Mouse (Mus musculus): ENCODE data around the gene Trappc12.

The Trappc12 gene

DNA sequence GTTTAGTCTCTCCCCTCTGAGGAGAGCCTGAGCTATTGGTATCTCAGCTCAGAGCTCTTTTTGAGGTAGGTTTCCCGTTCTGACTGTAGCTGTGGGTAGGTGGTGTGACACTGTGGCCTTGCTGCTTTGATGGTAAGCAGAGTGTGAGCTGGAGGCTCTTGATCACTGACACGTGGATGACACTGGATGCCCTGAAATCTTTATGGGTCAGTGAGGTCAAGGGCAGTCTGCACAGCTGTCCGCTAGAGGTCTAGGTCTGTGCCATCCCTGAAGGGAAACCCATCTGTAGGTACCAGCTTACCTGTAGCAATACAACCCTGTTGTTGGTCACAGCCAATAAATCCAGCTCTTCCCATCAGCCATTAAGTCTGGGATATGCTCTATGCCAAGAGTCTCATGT is 64.5 kb downstream of the Trappc12 start:
- no peak for DNase-seq

DNA sequence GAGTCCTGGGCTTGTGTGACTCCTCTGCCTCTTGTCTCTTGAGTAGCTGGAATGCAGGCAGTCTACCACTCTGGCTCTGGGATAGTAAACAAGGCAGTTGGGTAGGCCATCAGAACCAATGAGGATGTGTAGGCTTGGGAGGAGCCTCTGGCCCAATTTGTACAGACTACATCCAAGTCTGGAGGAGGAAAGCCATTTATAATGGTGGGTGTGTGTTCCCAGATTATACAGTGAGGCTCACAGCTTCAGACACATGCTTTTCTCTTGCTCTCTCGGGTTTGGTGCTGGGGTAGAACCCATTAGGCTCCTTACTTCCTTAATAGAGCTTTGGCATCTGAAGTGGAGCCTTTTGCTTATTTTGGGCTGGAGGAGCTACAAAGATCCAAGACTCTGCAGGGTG is 65.6 kb downstream of the Trappc12 start:
- DNase-seq, result no peak

DNA sequence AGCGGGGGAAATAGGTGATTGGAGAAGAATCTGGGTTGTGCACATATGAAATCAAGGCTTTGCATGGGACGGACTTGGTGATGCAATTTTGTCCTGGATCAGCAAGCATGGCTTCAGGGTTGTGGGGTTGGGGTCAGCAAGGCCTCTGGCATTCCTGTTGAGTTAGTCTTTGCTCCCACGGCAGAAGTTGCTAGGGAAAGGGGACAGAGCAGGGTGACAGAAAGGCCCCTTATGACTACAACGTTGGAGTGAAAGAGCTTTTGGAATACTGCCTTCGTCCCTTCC is 74.4 kb downstream of the Trappc12 start:
- no peak for DNase-seq

GRCm38 (mm10) chr12:28675121-28675924 is 74.9 kb downstream of the Trappc12 start, which contains the start of gene Adi1:
Gene Adi1, plus strand, starts transcription at chr12:28675231.
- peak; percentile 91 for DNase-seq

DNA sequence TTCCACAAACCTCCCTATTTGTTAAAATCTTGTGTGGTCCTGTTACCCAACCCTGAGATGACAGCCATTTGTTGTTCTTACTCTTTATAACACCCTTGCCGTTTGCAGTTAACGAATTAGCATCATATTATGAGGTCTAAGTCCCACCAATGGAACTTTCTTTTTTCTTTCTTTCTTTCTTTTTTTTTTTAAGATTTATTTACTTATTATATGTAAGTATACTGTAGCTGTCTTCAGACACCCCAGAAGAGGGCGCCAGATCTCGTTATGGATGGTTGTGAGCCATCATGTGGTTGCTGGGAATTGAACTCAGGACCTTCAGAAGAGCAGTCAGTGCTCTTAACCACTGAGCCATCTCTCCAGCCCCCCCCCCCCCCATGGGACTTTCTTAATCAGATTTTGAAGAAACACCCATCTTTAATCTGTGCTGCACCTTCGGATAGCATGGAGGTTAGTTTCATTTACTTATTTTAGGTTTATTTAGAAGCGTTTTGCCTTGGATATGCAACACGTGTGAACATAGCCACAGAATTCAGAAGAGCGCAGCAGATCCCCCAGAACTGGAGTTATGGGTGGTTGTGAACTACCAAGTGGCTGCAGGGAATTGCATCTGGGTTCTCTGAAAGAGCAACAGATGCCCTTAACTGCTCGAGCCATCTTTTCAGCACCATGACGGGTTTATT is 76.1 kb downstream of the Trappc12 start:
- DNase-seq, result no peak

GRCm38 (mm10) chr12:28667287-28667686 is 83.0 kb downstream of the Trappc12 start:
- DNase-seq, result no peak

- DNase-seq, result no peak
Measured at GRCm38 (mm10) chr12:28666734-28667133, 83.5 kb downstream of the Trappc12 start.

DNA sequence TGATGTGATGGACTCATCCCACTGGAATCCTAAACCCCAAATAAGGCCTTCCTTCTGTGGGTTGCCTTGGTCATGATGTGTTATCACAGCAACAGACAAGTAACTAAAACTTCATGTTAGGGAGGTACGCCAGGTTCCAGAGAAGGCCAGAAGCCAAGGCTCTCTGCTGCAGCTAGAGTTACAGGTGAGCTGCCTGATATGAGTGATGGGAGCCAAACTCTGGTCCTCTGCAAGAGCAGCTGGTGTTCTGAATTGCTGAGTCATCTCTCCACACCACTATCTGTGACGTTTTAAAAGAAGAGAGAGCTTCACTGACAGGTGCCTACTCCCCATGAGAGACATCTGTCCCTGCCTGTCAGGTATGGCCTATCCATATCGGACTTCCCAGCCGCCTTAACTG is 87.6 kb downstream of the Trappc12 start:
- no peak for DNase-seq

DNA sequence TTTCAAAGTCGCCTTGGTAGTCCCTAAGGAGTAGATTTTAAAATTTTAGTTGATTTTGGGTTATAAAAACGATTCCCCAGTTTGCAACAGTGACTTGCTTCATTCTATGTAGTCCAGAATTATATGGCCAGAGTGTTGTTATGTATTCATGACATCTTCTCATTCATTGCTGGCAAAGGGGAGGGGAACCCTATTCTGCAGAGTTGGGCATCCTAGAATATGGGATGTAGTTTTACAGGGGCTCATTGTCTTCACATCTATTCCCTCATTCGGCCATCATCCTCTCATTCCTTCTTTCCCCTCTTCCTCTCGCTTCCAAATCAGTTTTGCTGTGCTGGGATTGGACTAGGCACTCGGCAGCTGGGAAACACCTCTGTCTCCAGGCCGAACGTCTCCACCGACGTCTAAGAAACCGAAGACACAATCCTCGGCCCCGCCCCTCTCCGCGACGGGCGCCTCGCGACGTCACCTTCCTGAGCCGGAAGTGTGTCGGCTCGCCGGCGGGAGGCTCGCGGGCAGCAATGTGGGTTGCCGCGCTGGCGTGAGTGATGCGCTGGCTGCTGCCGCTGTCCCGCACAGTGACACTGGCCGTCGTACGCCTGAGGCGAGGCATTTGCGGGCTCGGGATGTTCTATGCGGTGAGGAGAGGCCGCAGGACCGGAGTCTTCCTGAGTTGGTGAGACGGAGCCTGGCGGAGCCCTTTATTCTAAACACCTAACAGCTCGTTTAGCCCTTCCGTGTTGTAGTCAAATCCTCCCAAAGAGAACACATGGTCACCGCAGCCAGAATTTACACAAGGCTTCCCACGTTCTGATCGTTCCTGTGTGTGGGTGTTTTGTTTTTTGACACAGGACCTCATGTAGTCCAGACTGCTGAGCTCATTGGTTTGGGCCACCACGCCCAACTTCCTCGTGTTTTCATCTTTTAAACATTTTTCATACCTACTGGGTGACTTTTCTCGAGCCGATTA is 100.8 kb downstream of the Trappc12 start, which contains the start of gene Rnaseh1:
Rnaseh1 (plus strand) TSS at position 462 of the 970 bp plus-strand sequence.
- DNase-seq, result peak; percentile 94

Data from right cerebral cortex, adult 18-20 months (tissue).